Mouse (Mus musculus) stomach, postnatal 0 days (tissue): ENCODE measurements around the gene Gcm2. TPM values are rescaled to one million over a fixed set of nuclear protein-coding genes. Genes with fewer than 3 reads are reported as not detected.

ENCODE experiments used
- ATAC-seq: fragments of 200-750 bp; cut with Nextera tagmentation; 2 replicates; pipeline ENCODE4 v1.8.0; 2017; ENCODE audit not compliant: low FRiP score, low TSS enrichment
- DNase-seq: peaks from one replicate; pipeline ENCODE4 v3.0.0-alpha.2; 2016; ENCODE audit warnings: low spot score
- H3K27ac ChIP-seq: fragments of 300-500 bp; sonication (generic); replicated peaks from 2 replicates; pipeline ENCODE4 v1.5.1; 2014; ENCODE audit warnings: mild to moderate bottlenecking, control low read depth
- H3K27me3 ChIP-seq: fragments of 300-500 bp; sonication (generic); 2 replicates; pipeline ENCODE4 v1.6.1; 2014; ENCODE audit warnings: low read length; ENCODE audit not compliant: control insufficient read depth, insufficient read depth
- H3K36me3 ChIP-seq: fragments of 300-500 bp; sonication (generic); 2 replicates; pipeline ENCODE4 v1.6.1; 2014; ENCODE audit warnings: low read length, mixed read lengths; ENCODE audit not compliant: control insufficient read depth, insufficient read depth
- H3K4me1 ChIP-seq: fragments of 300-500 bp; sonication (generic); replicated peaks from 2 replicates; pipeline ENCODE4 v1.6.1; 2014; ENCODE audit warnings: antibody characterized with exemption; ENCODE audit not compliant: control insufficient read depth, insufficient read depth
- H3K4me2 ChIP-seq: fragments of 300-500 bp; sonication (generic); replicated peaks from 2 replicates; pipeline ENCODE4 v1.6.1; 2014; ENCODE audit warnings: low read depth, mild to moderate bottlenecking, control low read depth, moderate library complexity
- H3K4me3 ChIP-seq: fragments of 300-500 bp; sonication (generic); 2 replicates; pipeline ENCODE4 v1.5.1; 2014; ENCODE audit warnings: low read depth, low read length, control low read depth
- H3K9ac ChIP-seq: fragments of 300-500 bp; sonication (generic); 2 replicates; pipeline ENCODE4 v1.6.1; 2014; ENCODE audit warnings: mild to moderate bottlenecking, low read length, control low read depth, mixed read lengths
- H3K9me3 ChIP-seq: fragments of 300-500 bp; sonication (generic); 2 replicates; pipeline ENCODE4 v1.6.1; 2016; ENCODE audit warnings: low read length; ENCODE audit not compliant: control insufficient read depth
- CTCF ChIP-seq: IDR thresholded peaks from 2 replicates; pipeline ENCODE4 v1.5.1; 2016; ENCODE audit warnings: antibody characterized with exemption, low read depth, mild to moderate bottlenecking, moderate library complexity
- EP300 ChIP-seq: optimal IDR thresholded peaks from 2 replicates; pipeline ENCODE3; 2016; ENCODE audit warnings: antibody characterized with exemption
- WGBS: fragments of 180-500 bp; shearing (Covaris S2); extraction: QIAGEN DNeasy Blood & Tissue Kit; methylation state at CpG from one replicate; pipeline ENCODE4 v1.1.7; 2014; 5-methylcytosine and 5-hydroxymethylcytosine counted together
- polyA plus RNA-seq: library from polyadenylated mRNA; unstranded; fragments of >200 nt; fragmentation: Nextera tagmentation; extraction: Ambion mirVana; gene quantifications from 2 replicates; pipeline ENCODE4 v1.2.1, GENCODE M21; 2015

Gene Gcm2
- polyA plus RNA-seq, 1 experiment from 2014 or later, result not detected

DNA sequence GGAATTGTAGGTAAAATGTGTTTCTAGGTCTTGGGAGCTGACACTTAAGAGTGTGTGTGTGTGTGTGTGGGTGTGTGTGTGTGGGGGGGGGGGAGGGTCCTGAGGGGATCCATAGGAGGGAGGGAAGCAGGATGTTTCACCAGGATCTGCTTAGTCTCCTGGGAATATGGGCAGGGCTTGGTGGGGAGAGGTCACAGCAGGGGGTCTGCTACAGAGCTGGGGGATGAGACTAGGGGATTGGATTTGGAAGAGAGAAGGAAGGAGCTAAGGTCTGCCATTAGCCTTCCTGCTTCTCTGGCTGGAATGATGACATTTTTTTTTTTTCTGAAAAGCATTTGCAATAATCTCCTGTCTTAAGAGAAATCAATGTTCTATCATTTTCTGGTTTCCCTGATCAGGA is 22.1 kb downstream of the Gcm2 start:
- Histone ChIP-seq H3K9ac (no peak overlapping the region), H3K4me3 (no peak overlapping the region), H3K9me3 (no peaks in the 10 kb centered on the region), H3K27me3 (no peaks in the 10 kb centered on the region), H3K27ac (no peak overlapping the region), H3K4me2 (no peak overlapping the region), H3K36me3 (no peaks in the 10 kb centered on the region), H3K4me1 (no peaks in the 10 kb centered on the region)
- ATAC-seq (no peak), DNase-seq (no peak)
- no peak for TF ChIP-seq EP300

DNA sequence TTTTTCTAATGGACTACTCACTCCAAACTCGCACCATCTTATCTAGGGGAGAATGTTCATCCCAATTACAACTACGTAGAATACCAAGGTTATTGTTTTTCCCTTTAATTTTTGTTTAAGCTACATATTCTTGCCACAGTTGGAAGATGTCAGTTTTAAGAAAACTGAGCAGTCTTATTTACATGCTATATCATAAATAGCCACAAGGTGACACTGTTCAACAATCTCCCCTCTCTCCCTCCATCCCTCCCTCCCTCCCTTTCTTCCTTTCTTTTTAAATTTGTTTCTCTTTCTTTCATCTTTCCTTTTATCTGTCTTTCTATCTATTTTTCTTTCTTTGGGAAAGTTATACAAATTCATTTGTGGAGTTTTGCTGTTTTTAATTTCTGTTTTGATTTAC is 25.7 kb downstream of the Gcm2 start:
- Histone ChIP-seq H3K9me3 (no peaks in the 10 kb centered on the region), H3K4me1 (no peaks in the 10 kb centered on the region), H3K27ac (no peak overlapping the region), H3K4me2 (no peak overlapping the region), H3K36me3 (no peaks in the 10 kb centered on the region), H3K4me3 (no peak overlapping the region), H3K9ac (no peak overlapping the region), H3K27me3 (no peaks in the 10 kb centered on the region)
- DNase-seq (no peak), ATAC-seq (no peak)
- 14% methylated on average over 2 of the region's 2 CpGs for WGBS
- TF ChIP-seq EP300 (no peak), CTCF (peak; percentile 82)

DNA sequence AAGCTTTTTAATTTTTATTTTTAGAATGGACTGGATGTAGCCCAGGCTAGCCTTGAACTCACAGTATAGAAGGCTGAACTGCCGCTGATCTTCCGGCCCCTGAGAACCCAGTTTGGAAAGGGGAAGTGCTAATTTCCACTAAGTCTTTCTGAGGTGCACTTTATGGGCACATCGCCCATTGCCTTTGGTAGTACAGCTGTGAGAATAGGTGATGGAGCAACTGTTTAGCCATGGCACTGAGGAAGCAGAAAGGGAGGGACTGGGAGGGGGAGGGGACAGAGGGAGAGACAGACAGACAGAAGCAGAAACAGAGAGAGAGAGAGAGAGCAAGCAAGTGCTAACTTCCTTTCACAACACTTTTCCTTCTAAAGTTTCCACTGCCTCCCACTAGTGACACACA is 26.3 kb downstream of the Gcm2 start:
- Histone ChIP-seq H3K4me2 (no peak overlapping the region), H3K27ac (no peak overlapping the region), H3K9me3 (no peaks in the 10 kb centered on the region), H3K4me1 (no peaks in the 10 kb centered on the region), H3K36me3 (no peaks in the 10 kb centered on the region), H3K9ac (no peak overlapping the region), H3K4me3 (no peak overlapping the region), H3K27me3 (no peaks in the 10 kb centered on the region)
- no peak for TF ChIP-seq CTCF
- no peak for TF ChIP-seq EP300
- no peak for ATAC-seq
- 85% methylated on average over 3 of the region's 3 CpGs for WGBS
- DNase-seq, result no peak

DNA sequence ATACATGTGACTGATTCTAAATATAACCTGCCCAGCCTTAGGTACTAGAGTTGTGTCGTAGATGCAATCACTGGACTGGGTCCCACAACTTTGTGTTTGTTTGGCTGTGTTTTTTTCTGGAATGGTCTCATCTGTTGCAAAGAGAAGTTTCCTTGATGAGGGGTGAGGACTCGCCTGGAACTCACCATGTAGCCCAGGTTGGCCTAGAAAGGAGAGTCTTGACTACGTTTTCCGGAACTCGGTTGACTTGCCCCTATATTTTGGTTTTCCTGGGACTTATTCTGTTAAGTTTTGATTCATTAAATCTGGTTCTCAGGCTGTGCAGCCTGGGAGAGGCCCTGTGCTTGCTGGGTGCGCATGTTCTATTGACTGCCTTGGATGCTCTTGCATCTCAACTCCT is 30.1 kb downstream of the Gcm2 start:
- 93% methylated on average over 6 of the region's 6 CpGs for WGBS
- H3K9ac ChIP-seq, result no peak overlapping the region
- TF ChIP-seq EP300 (no peak), CTCF (no peak)
- ATAC-seq (no peak), DNase-seq (no peak)
- no peaks in the 10 kb centered on the region for H3K27me3 ChIP-seq
- H3K9me3 ChIP-seq, result no peaks in the 10 kb centered on the region
- H3K4me3 ChIP-seq, result no peak overlapping the region
- H3K4me2 ChIP-seq, result no peak overlapping the region
- H3K36me3 ChIP-seq, result no peaks in the 10 kb centered on the region
- no peaks in the 10 kb centered on the region for H3K4me1 ChIP-seq
- no peak overlapping the region for H3K27ac ChIP-seq

DNA sequence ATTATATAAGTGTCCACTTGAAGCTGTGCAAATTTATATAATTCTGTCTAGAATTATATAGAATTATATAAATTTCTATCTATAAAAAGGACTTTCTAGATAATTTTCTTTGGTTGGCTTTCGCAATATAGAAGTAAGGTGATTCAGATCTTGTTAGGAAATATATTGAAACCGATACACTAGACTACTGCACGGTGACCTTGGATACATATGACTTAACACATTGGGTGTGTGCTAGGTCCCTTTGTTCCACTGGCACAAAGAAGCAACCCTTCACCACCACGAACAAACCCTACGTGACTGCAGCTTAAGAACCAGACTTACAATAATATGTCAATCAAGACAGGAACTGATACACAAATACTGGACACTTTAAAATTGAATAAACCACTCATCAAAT is 31.0 kb downstream of the Gcm2 start:
- Histone ChIP-seq H3K4me3 (no peak overlapping the region), H3K27me3 (no peaks in the 10 kb centered on the region), H3K27ac (no peak overlapping the region), H3K4me1 (no peaks in the 10 kb centered on the region), H3K36me3 (no peaks in the 10 kb centered on the region), H3K4me2 (peak overlapping the region; percentile 69), H3K9me3 (no peaks in the 10 kb centered on the region), H3K9ac (no peak overlapping the region)
- no peak for DNase-seq
- ATAC-seq, result 0 out of 2 replicates have a peak, but pooled peaks have one; percentile 65
- TF ChIP-seq EP300, result no peak
- no peak for TF ChIP-seq CTCF
- WGBS, result 43% methylated on average over 5 of the region's 5 CpGs

DNA sequence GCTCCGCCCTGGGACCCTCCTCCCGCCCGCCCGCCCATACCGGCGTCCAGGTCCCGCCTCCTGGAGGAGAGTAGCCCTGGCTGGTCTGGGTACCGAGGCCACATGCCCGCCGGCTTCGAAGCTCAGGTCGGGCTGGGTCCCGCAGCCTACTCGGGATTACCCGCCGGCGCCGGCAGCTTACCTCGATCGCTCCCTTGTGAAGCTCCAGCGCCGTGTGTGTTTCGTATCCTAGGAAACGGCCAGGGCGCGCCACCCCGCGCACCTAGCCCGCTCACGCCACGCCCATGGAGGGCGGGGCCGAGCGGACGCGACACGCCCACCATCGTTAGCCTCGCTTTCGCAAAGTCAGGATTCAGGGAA is 31.4 kb downstream of the Gcm2 start, which contains the start of gene Mak:
Gene Mak, minus strand, starts transcription at position 286 of the 360 bp plus-strand sequence.
- ATAC-seq (peak; percentile 96), DNase-seq (peak; percentile 91)
- H3K4me2 ChIP-seq, result peak within 1 kb of the TSS; percentile 69
- no peaks in the 10 kb centered on the region for H3K36me3 ChIP-seq
- WGBS, result under 1% methylated on average over 32 of the region's 40 CpGs
- peak within 1 kb of the TSS; percentile 38 for H3K4me3 ChIP-seq
- no peaks in the 10 kb centered on the region for H3K9me3 ChIP-seq
- H3K27me3 ChIP-seq, result no peaks in the 10 kb centered on the region
- H3K9ac ChIP-seq, result peak within 1 kb of the TSS; percentile 18; the same call in 1 of the 2 replicates
- TF ChIP-seq CTCF, result no peak
- no peak for TF ChIP-seq EP300
- no peak within 1 kb of the TSS for H3K27ac ChIP-seq
- H3K4me1 ChIP-seq, result no peaks in the 10 kb centered on the region
